Mouse (Mus musculus): ENCODE results near the gene Tfdp2. TPM values are rescaled to one million over a fixed set of nuclear protein-coding genes. Genes with fewer than 3 reads are reported as not detected.
A peak's percentile ranks its signal among the peaks of the same experiment; 100 is the strongest.
"Not testable (repeated sequence)": the region's sequence is repeated elsewhere in the genome, so short reads cannot be mapped to it uniquely, and the experiment has no call there.

The Tfdp2 gene
- total RNA-seq (2015) (12.0 and 12.2 TPM in 2 replicates), total RNA-seq (2017) (16.7 and 21.4 TPM in 2 replicates)

DNA sequence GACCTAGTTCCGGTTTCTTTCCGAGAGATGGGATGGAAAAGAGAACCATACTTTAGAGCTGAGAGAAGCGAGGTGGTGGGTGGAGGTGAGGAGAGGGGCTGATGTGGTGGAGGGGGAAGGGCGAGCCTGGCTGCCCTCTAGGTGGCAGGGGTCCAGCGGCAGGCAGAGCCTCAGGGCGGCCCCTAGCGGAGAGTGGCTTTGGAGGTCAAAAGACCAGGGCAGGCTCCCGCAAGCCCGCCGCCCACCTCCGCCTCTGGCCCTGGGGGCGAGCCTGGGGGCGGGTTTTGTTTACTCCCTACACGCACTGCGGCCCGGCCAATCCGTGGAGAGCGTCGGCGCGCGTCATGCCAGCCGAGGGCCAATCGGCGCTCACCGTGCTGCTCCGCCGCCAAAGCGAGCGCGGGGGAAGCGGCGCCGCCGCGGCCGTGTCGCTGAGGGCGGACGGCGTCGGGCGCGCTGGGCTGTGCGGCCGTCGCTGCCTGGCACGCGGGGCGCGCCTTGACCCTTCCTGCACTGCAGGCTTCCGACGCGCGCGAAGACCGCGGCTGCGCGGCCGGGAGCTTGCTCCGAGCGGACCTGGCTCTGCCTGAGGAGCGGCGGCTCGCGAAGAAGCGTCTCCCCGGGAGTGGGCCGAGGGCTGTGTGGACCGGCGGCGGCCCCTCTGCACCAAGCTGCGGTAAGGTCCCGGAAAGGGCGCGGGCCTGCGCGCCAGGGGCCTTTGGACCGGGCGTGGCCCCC is at the start of gene Tfdp2:
Gene Tfdp2 (plus strand): TSS at position 391 of the 738 bp plus-strand sequence.
- peak; percentile 94 for ATAC-seq (ENCODE audit: poor library complexity, severe bottlenecking)

DNA sequence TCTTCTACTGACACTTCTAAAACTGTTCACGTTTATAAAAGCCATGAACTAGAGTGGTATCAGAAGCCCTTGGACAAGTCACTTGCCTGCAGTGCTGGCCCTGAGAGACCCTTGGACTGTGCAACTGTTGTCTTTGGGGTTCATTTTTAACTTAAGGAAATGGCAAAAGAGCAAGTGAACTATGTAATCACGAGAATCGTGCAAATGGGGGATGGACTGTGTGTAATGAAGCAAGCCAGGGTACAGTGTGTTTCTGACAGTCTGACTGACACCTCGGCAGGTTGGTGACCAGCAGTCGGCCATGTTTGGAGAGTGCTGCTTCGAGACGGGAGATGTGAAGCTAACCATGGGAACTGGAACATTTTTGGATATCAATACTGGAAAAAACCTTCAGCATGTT is 43.3 kb upstream of the Tfdp2 start:
- no peak for ATAC-seq (ENCODE audit: poor library complexity, severe bottlenecking)

DNA sequence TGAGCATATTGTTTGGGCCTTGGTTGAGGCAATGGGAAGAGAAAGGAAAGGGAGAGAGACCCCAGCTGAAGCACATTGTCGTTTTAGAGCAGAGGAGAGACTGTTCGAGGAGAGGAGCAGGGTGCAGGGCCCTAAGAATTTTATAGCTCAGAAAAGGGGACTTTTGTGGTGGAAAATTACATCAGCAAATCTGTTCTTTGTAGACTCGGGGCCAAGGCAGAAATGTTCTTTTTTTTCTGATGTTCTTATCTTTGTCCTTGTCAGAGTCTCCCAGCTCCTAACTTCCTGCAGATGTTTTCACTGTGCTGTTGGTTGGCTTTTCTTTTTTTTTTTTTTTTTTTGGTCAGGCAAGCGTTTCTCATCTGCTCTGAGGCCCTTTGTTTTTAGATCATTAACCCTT is 37.6 kb upstream of the Tfdp2 start:
- no peak for ATAC-seq (ENCODE audit: poor library complexity, severe bottlenecking)

DNA sequence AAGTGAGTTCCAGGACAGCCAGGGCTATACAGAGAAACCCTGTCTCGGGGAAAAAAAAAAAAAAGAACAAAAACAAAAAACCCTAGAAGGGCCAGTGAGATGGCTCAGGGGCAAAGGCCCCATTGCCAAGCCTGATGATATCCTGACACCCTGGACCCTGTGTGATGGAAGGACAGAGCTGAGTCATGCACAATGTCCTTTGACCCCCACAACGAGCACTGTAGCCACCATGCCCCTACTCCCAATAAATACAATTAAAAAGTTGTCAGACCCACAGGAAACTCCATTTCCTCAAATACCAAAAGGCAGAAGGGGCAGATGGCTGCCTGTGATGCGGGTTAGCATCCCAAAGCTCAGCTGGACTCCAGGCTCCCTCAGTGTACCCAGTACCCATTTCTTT is 37.0 kb upstream of the Tfdp2 start:
- no peak for ATAC-seq (ENCODE audit: poor library complexity, severe bottlenecking)

DNA sequence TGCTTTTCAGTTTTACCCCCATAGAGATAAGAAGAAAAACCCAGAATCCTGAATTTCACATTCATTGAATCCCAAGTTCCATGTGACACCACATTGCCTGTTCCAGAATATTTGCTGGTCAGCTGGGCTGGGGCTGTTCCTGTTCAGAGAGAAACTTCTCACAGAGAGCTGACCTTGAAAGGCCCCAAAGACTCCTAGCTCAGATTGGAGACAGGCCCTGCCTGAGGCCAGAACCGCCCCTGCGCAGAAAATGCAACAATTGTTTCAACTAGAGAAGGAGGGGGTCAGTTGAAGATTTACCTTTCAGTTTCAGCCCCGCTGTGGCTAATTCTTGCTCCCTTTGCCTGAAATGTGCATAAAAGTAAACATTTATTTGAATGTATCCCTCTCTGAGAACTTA is 35.3 kb upstream of the Tfdp2 start:
- no peak for ATAC-seq (ENCODE audit: poor library complexity, severe bottlenecking)

DNA sequence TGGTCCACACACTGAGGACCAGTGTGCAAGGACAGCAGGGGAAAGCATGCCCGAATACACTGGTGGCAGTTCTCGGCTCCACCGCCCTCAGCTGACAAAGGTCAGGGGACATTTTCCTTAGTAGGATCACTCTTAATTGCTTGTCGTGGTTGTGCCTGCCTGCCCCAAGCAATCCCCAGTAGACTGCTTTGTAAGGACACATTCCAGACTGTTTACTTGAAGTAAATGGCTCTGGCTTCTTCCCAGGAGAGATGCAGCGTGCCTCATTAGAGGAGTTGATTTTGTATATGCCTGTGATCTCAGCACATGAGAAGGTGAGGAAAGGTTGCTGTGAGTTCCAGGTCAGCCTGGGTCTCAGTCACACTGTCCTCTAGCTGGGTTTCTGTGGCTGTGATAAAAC is 33.7 kb upstream of the Tfdp2 start:
- no peak for ATAC-seq (ENCODE audit: poor library complexity, severe bottlenecking)

DNA sequence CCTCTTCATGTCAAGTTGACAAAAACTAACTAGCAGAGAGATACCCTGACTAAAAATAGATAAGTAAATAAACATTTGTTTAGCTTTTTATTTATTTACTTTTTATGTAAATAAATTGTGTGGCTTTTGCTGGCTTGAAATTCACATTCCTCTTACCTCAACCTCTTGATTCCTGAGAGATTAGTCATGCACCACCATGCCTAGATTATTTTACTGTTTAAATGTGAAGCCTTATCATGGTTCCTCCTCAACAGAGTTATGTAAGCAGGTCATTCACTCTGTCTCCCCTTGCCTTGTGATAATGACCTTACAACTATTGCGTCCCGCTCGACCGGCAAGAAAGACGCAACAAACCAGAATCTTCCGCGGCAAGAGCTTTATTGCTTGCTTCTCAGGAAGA is 32.6 kb upstream of the Tfdp2 start:
- no peak for ATAC-seq (ENCODE audit: poor library complexity, severe bottlenecking)

DNA sequence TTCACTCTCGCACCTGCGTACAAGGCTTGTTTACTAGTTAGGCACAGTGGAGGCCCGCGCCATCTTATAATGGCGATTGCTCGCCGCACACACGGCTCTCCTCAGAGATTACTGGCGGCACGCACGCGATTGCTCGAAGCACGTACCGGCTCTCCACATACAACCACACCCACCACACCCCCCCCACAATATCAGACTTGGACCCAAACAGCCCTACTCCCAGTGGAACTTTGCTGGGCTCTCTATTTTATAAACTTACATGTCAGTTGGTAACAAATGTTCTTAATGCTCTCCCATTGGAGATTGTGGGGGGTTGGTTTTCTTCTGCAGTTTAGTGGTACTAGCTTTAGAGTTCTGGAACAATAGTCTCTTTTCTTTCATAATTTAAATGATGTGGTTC is 32.1 kb upstream of the Tfdp2 start:
- not testable (repeated sequence) for ATAC-seq (ENCODE audit: poor library complexity, severe bottlenecking)

DNA sequence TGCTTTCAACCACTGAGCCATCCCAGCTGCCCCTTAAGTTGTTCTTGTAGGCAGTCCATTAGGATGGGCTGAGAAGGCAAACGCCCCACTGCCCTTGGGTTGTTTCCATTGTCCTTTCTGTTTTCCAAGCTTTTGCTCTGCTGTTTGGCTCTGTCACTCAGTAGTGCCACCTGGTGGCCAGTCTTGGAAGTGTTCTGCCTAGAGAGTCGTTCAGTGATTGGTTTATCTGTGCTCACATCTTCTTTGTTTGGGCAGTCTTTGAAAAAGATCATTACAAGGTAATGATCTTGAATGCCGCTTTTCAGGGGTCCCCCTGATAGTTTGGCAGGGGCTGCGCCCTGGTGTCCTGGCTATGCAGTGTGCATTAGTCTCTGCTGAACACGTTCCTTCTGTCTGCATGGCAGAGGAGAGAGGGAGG is 28.9 kb upstream of the Tfdp2 start:
- peak; percentile 96 for ATAC-seq (ENCODE audit: poor library complexity, severe bottlenecking)

DNA sequence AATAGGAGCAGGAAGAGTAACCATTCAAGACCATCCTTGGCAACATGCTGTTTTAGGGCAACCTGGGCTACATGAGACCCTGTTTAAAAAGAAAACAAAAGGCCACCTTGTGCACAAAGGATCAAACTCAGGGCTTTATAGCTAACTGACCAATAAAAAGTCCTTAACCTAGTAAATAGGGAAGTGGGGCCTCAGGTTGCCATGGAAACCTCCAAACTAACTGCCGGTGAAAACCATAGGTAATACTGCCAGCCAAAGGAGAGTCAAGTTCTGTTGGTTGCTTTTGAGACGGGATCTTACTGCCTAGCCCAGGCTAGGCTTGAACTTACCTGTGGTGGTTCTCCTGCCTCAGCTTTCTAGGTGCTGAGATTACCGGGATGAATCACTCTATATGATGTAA is 25.5 kb upstream of the Tfdp2 start:
- no peak for ATAC-seq (ENCODE audit: poor library complexity, severe bottlenecking)

DNA sequence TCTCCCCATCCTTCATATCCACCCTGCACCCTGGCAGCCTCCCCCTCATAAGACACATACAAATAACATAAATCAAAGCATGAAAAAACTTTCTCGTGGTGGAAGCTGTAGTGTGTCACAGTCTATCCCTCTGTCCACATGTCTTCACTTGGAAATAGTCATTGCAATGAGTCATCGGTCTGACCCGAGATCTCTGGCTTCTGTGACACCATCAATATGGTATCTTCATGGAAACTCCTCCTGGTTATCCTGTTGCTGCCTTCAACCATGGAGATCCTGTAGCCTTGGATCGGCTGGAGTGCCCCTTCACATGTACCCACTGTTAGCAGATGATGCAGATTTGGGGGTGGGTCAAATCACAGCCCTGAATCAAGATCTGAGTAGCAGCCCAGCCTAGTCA is 11.2 kb upstream of the Tfdp2 start:
- no peak for ATAC-seq (ENCODE audit: poor library complexity, severe bottlenecking)

DNA sequence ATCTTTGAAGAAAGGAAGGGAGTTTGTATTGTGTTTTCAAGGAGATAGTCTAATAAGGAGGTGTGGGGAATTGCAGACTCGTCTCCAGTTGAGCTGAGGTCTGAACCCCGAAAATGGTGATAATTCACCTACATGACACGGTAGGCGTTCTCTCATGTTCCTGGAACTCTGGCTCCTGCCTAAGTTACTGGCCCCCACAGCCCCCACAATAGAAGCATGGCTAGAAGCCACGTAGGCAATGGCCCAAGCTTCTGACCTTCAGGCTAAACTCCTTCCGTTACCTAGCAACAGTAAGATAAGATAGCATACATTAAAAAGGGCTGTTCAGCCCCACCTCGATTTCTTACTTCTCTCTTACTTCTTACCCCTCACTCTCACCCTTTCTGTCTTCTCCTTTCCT is 9.4 kb upstream of the Tfdp2 start:
- ATAC-seq (ENCODE audit: poor library complexity, severe bottlenecking) = no peak

DNA sequence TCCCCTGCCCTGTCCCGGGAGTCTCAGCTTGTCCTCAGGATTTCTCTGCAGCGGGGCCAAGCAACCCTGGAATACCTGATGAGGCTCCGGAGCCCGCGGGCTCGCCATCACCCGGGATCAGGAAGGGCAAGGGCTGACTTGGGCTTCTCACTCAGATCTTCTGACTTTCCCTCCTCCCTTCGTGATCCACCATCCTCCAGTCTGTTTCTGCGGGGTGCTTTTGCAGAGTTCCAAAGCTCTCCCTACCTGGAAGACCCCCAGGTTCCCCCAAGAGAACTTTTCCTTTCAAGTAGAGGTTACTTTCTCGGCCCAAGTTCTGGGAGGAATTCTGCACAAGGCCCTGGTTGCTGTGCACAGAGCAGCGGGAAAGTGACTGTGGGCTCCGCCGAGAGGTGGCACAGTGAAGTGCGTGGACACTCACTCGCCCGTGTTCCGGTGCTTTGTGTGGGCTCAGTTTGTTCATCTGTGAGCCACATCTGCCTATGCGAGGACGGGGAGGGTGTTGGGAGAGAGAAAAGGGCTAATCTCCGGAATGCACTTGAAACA is 634 bp downstream of the Tfdp2 start:
- peak; percentile 61 for ATAC-seq (ENCODE audit: poor library complexity, severe bottlenecking)

DNA sequence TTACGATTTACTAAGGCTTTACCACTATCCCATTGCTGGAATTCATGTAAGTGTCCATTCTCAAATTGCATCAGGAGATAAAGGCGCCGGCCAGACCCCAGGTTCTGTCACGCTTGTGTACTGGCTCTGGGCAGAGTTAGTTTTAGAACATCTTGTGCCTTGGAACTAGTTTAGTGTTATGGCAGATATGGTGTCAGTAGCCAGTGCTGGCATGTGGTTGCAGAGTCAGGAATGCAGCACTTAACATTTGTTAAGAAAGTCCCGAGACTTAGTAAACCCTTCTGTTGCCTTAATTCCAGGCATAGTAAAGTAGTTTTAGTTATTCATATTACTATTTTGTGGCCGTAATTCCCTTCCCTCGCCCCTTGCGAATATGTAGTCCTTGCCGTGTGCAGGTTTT is 1.7 kb downstream of the Tfdp2 start:
- no peak for ATAC-seq (ENCODE audit: poor library complexity, severe bottlenecking)

DNA sequence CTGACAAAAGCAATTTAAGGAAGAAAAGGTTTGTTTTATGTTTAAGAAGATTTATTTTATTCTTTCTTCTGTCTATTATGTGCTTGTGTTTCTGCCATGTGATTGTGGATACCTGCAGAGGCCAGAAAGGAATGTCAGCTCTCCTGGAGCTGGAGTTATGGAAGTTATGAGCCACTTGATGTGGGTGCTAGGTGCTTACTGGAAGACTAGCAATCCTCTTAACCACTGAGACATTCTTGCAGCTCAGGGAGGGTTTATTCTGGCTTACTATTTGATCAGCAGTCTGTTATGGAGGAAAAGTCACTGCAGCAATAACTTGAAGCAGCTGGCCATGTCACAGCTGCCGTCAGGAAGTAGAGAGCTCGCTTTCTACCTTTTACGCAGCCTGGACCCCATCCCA is 7.6 kb downstream of the Tfdp2 start:
- ATAC-seq (ENCODE audit: poor library complexity, severe bottlenecking) = no peak

DNA sequence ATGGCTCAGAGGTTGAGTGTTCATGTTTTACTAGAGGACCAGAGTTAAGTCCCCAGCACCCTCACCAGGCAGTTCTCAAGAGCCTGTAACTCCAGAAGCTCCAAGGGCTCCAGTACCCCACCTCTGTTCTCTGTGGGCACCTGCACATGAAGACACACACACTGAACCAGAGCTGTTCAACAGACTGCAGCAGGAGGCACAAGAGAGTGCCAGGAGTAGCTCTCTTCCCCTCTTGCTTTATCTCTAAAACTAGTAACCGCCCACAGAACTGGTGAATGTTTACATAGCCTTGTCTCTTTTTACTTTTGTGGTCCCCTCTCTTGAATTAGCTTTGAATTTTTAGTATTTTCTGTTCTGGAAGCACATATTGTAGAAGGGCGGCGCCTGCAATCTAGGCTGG is 11.4 kb downstream of the Tfdp2 start:
- no peak for ATAC-seq (ENCODE audit: poor library complexity, severe bottlenecking)

DNA sequence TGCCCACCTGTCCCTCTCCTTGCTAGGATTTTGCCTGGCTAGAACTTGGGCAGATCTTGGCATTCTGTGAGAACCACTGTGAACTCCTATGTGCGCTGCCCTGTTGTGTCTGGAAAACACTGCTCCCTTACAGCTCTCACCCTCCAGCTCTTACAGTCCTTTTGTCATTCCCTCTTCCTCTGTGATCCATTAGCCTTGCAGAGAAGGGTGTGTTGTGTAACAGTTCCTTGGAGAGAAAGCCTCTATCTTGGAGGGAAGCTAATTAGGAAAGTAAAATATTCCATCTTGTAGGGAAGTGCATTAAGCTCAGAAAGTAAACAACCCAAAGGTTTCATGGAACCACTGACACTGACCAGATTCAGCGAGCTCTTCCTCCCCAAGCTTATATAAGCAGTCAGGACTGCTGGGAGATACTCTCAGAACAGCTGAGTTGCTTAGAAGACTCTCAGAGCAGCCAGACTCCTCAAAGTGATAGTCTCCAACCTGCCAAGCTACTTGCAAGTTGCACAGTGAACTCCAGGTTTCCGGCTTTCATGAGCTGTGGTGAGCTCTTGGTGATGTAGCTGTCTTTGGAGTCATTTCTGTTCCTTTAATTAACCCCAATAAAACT is 17.1 kb downstream of the Tfdp2 start:
- no peak for ATAC-seq (ENCODE audit: poor library complexity, severe bottlenecking)

DNA sequence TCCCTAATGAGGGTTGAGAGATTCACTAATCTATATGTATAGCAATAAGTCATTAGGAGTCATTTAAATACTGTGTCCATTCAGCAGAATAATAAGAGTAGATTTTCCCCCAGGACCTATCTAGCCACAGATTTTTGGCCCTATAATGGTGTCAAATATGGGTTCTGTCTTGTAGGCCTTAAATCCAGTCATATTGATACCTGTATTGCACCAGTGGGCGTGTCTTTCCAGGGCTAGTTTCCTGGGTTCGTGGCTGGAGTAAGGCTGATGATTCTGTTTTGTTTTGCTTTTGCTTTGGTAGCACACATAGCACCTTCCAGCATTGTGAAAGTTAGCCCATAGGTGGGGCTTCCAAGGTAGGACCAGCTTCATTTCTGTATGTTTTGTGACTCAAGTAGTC is 18.1 kb downstream of the Tfdp2 start:
- ATAC-seq (ENCODE audit: poor library complexity, severe bottlenecking) = no peak

DNA sequence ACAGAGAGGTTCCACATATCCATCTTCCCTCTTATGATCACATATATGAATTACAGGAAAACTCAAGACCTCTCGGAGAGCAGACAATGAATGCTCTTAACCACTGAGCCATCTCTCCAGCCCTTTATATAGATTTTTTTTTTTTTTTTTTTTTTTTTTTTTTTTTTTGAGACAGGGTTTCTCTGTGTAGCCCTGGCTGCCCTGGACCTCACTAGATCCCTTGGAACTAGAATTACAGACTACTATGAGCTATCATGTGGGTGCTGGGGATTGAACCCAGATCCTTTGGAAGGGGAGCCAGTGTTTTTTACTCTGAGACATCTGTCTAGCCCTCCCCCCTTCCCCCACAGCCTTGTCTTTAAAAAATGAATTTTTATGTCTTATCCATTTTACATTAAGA is 21.2 kb downstream of the Tfdp2 start:
- ATAC-seq (ENCODE audit: poor library complexity, severe bottlenecking) = no peak

DNA sequence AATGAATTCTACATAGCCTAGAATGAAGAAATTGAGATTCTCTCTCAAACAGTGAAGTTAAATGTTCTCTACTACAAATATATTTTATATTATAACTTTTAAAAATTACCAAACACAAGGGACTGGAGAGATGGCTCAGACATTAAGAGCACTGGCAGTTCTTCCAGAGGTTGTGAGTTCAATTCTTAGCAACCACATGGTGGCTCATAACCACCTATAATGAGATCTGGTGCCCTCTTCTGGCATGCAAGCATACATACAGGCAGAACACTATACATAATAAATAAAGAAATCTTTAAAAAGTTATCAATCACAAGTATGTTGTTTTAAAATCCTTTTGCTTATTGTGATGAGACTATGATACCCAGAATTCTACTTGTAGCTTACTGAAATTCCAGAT is 21.7 kb downstream of the Tfdp2 start:
- ATAC-seq (ENCODE audit: poor library complexity, severe bottlenecking) = no peak

DNA sequence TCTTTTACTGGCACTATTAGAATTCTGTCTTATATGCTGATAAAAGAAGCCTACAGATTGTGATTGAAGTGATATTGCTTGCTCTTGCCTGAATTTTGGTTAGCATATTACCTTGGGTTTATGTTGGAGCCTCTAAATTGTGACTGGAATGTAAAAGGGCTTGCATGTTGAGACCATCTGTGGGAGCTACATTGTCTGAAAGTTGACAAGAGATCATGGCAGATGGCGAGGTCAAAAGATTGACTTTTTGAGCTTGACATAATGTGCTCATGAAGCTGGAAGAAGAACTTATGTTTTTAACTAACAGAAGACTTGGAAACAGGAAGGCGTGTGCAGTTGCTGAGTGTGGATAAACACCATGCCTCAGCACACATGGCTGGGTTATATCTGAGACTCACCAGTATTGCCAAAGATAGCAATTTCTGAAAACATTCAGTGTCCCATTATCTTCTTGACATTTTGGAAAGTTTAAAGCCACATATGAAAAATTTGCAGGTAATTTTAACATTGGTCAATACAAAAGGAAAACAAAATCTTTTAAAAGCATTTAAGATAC is 23.1 kb downstream of the Tfdp2 start:
- no peak for ATAC-seq (ENCODE audit: poor library complexity, severe bottlenecking)

DNA sequence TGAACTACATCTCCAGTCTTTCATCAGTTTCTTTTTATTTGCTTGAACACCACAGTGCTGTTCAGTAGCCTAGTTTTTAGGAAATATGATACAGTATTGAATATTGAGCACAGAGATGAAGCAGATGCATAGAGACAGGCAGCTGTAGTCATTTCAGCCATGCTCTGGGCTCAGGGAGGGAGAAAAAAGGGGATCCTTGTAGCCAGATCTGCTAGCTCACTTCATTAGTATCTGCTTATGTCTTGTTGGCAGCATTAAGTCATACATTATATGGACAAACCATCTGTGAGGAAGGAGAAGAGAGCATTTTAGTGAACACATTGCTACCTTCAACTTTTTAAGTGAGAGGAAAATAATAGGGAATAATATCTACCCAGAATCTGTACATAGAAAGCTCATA is 24.3 kb downstream of the Tfdp2 start:
- ATAC-seq (ENCODE audit: poor library complexity, severe bottlenecking) = no peak

Data from megakaryocyte, adult 5-6 weeks (primary cell).